Mouse (Mus musculus) CH12.LX (cell line): ENCODE data around the gene Babam1.

Source experiments
- BHLHE40 ChIP-seq: IDR thresholded peaks from 2 replicates; pipeline ENCODE4 v1.6.1; 2011; ENCODE audit warnings: mild to moderate bottlenecking, low read depth, low read length, improper control_type of control experiment
- CHD1 ChIP-seq: IDR thresholded peaks from 2 replicates; pipeline ENCODE4 v1.6.1; 2012; ENCODE audit warnings: low read depth, low read length, improper control_type of control experiment, inconsistent platforms
- CTCF ChIP-seq, 2 experiments: IDR thresholded peaks in 1 of 2; conservative IDR thresholded peaks in 1 of 2; 2 replicates each; pipeline ENCODE4 v1.5.1; 2011 to 2012; ENCODE audit warnings: low read depth in 2 of 2, low read length in 2 of 2, improper control_type of control experiment in 1 of 2, inconsistent platforms in 1 of 2, mild to moderate bottlenecking in 1 of 2, moderate library complexity in 1 of 2
- MAFK ChIP-seq: IDR thresholded peaks from 2 replicates; pipeline ENCODE4 v1.6.1; 2011; ENCODE audit warnings: low read length, improper control_type of control experiment; ENCODE audit not compliant: insufficient replicate concordance
- MYC ChIP-seq: IDR thresholded peaks from 2 replicates; pipeline ENCODE4 v1.6.1; 2011; ENCODE audit warnings: low read depth, mild to moderate bottlenecking, improper control_type of control experiment, low read length
- POLR2A ChIP-seq: IDR thresholded peaks from 2 replicates; pipeline ENCODE4 v1.6.1; 2011; ENCODE audit warnings: low read depth, mild to moderate bottlenecking, improper control_type of control experiment, low read length
- POLR2AphosphoS2 ChIP-seq: IDR thresholded peaks from 2 replicates; pipeline ENCODE4 v1.6.1; 2011; ENCODE audit warnings: low read depth, low read length, improper control_type of control experiment
- RCOR1 ChIP-seq: conservative IDR thresholded peaks from 2 replicates; pipeline ENCODE4 v1.6.1; 2012; ENCODE audit warnings: low read depth, mild to moderate bottlenecking, inconsistent platforms, low read length, improper control_type of control experiment
- TBP ChIP-seq: conservative IDR thresholded peaks from 2 replicates; pipeline ENCODE4 v1.6.1; 2011; ENCODE audit warnings: low read depth, low read length, improper control_type of control experiment
- USF2 ChIP-seq: conservative IDR thresholded peaks from 2 replicates; pipeline ENCODE4 v1.6.1; 2011; ENCODE audit warnings: low read depth, low read length, improper control_type of control experiment
- ZMIZ1 ChIP-seq: IDR thresholded peaks from 2 replicates; pipeline ENCODE4 v1.6.1; 2012; ENCODE audit warnings: low read depth, mild to moderate bottlenecking, inconsistent platforms, low read length, improper control_type of control experiment

DNA sequence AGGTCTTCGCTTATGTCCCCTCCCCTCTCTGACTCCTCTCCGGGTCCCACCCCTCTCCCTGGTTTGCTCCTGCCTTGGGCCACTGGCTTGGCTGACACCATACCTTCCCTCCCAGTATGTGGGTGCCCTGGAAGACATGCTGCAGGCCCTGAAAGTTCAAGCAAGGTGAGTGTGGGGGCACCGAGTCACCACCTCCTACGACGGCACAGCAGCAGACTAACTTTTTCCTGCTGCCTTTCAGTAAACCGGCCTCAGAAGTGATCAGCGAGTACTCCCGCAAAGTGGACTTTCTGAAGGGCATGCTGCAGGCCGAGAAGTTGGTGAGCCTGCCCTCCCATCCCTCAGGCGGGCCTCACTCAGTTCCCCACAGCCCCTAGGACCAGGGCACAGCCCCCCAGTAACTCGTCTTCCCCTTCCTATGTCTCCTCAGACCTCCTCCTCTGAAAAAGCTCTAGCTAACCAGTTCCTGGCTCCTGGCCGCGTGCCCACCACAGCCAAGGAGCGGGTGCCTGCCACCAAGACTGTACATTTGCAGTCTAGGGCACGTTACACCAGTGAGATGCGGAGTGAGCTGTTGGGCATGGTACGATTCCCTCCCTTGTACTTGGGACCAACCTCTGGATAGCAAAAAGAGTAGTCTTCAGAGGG, 29.0 kb upstream of the Babam1 start:
- no peak for TF ChIP-seq BHLHE40
- TF ChIP-seq MAFK = no peak
- TF ChIP-seq CHD1 = no peak
- no peak for TF ChIP-seq USF2
- TF ChIP-seq ZMIZ1 = no peak
- no peak for TF ChIP-seq MYC
- no peak for TF ChIP-seq POLR2AphosphoS2
- TF ChIP-seq CTCF (conservative IDR thresholded peaks at IDR 0.05 in 1 of 2, IDR thresholded peaks at IDR 0.05 in 1 of 2; ENCODE audit: low read depth in 2 of 2, low read length in 2 of 2) = no peak
- no peak for TF ChIP-seq POLR2A
- TF ChIP-seq TBP = no peak
- no peak for TF ChIP-seq RCOR1
